Mouse (Mus musculus): ENCODE data around the gene Syngr2.

DNA sequence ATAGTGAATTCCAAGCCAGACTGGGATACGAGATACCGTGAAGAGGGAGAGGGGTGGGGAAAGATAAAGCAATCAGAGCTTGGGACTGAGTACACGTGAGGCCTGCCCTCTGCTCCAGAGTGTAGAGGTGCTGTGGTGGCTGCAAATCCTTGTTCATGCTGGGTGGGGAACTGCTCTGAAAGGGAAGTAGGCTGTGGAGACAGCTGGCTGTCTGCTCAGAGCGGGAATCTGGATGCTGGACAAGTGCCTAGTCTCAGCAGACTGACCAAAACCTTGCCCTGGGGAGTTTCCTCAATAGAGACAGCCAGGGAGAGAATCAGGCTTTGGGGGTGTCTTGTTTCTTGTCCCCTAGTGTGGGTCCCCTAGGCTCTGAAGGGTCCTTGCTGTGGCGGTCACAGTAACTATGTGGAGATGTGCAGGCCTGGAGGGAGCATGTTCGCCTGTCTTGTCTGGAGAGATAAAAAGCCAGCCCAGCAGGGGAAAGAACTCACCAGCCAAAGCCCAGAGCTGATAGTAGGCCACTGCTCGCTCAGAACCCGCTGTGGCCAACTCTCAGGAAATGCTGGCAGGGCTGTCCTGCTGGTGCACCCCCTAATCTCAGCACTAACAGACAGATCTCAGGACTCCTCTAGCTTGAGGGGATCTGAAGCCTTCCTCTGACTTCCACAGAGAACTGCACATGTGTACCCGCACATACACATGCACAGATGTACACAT, 19.6 kb downstream of the Syngr2 start:
- TF ChIP-seq POLR2A (IDR thresholded peaks at IDR 0.05; ENCODE audit: low read depth, low read length) = no peak
- no peak for TF ChIP-seq CTCF (conservative IDR thresholded peaks at IDR 0.05; ENCODE audit: insufficient read depth, insufficient read length, low read depth, low read length)
